Mouse (Mus musculus): ENCODE measurements around the gene Shbg. TPM values are rescaled to one million over a fixed set of nuclear protein-coding genes. Genes with fewer than 3 reads are reported as not detected.

Gene Shbg
- total RNA-seq (2022), result under 1 TPM in 2 of 4 experiments, not detected in 2; 0.59 to 0.92 TPM

DNA sequence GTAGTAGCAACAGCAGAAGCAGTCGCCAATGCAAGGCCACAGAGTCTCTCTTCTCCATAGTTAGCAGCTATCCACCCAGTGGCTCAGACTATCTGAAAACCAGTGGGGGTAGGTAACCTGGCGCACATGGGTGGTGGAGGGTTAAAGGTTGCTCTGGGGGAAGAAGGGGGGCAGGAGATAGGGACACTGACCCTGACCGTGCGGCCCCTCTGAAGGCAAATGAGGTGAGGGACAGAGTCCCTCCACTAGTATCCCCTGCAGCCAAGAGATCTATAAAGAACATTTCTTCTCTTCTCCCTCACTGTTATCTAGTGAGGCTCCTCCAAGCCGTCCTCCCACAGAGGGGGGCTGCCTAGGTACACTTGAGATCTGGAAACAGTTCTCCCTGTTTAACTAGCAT is at the start of gene Shbg:
Gene Shbg, minus strand, starts transcription at position 101 of the 400 bp plus-strand sequence.
- no peak for DNase-seq (ENCODE audit: low spot score in 2 of 2)

DNA sequence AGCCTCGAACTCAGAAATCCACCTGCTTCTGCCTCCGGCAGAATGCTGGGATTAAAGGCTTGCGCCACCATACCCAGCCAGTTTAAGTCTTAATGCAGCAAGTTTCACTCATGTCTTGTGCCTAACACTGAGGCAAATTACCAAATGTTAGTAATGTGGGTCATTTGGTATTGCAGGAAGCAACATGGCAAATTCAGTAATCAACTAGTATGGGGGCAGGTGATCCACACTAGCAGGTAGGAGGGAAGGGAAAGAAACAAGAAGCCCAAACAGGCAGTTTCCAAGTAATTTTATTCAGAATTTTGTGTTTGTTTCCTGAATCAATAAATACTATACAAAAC is 48.9 kb upstream of the Shbg start:
- DNase-seq (ENCODE audit: low spot score in 2 of 2), result no peak

DNA sequence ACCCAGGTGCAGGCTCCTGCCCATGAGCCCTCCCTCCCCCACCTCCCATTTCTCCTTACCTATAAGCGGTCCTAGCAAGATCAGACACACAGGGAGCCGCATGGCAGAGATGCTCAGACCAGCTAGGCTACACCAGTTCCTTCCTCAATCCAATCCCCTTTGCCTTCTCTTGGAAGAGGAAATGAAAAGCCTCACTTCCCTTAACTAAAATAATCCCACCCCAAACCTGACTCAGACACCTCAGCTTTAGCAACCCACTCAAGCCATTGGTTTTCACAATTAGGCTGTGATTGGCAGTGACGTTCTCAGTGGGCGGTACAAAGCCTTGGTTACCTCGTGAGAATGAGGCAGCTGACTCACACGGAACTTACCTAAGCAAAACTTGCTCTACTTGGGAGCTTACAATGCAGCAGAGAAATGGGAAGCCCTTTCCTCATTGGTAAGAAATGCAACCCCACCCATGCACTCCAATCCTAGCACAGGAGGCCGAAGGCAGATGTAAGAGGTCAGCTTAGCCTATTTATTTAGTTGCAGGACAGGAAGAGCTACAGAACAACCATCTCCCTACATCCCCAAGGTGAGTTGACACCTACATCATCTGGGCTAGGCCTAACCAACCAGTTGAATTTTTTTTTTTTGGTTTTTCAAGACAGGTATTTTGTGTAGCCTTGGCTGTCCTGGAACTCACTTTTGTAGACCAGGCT is 48.4 kb upstream of the Shbg start, which contains the start of gene Cd68:
Gene Cd68, minus strand, starts transcription at position 193 of the 704 bp plus-strand sequence.
- peak; percentile 56 to 73 for DNase-seq (ENCODE audit: low spot score in 2 of 2)

DNA sequence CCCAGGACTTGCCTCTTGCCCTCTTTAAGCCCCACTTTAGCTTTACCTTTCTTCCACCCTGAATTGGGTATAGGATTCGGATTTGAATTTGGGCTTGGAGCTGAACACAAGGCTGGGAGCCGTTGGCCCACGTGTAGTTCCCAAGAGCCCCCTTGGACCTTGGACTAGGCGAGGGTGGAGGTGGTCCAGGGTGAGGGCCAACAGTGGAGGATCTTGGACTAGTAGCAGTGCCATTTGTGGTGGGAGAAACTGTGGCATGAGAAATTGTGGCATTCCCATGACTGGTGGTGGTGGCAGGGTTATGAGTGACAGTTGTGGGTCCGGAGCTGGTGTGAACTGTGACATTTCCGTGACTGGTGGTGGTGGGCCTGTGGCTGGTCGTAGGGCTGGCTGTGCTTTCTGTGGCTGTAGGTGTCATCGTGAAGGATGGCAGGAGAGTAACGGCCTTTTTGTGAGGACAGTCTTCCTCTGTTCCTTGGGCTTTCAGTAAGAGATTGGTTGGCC is 47.8 kb upstream of the Shbg start:
- no peak for DNase-seq (ENCODE audit: low spot score in 2 of 2)

DNA sequence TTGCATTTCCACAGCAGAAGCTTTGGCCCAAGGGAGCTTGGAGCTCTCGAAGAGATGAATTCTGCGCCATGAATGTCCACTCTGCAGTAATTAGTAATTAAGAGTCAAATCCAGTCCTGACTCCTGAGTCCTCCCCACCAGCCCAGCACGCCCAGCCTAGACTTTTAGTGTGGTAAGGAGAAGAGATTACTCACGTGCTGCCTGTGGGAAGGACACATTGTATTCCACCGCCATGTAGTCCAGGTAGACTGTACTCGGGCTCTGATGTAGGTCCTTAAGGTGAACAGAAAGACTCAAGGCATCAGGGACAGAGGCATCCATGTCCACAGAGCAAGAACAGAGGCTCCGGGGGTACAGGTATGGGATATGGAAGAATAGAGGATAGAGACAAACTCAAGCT is 47.1 kb upstream of the Shbg start:
- DNase-seq (ENCODE audit: low spot score in 2 of 2), result no peak

DNA sequence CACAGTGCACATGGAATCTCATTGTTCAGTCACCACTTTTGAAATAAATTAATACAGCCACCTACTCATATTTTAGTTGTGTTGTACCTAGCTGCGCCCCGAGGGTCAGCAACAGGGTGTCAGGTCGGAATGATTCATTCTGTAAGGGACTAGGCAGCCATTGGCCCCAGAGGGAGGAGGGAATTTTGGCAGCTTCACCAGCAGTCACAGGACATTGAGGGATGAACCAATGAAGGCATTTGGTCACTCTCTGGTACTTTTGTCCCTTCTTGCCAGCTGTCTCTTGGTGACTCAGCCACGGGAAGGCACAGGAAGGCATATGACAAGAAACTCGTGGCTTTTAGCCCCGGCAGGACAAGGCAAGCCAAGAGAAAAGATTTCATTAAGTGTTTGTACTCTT is 46.1 kb upstream of the Shbg start:
- DNase-seq (ENCODE audit: low spot score in 2 of 2), result no peak

DNA sequence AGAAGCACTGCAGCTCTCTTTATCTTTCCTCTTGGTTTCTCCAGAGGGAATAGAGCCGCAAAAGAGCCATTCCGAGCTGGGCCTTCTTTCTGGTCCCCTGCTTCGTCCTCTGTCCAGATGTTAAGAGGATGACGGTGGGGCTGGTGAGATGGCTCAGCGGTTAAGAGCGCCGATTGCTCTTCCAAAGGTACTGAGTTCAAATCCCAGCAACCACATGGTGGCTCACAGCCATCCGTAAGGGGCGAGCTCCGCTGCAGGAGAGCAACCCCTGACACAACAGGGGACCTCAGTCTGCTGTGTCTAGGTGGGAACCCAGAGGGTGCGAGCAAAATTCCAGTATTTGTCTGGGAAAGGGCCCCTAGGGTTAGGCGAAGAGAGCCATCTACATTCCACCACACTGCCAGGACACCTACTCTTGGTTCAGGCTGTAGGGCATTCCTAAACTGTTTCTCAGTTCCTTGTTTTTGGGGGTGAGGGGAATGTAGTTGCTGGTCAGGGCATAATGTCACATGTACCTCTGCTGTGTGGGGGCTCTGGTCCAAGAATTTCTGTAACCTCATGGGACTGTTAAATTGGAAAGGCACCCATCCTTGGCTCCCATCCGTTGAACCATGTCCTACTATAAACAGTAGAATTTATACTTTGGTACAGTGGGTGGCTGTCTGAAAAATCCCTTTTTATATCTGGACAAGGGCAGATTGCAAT is 45.4 kb upstream of the Shbg start:
- DNase-seq (ENCODE audit: low spot score in 2 of 2), result no peak

DNA sequence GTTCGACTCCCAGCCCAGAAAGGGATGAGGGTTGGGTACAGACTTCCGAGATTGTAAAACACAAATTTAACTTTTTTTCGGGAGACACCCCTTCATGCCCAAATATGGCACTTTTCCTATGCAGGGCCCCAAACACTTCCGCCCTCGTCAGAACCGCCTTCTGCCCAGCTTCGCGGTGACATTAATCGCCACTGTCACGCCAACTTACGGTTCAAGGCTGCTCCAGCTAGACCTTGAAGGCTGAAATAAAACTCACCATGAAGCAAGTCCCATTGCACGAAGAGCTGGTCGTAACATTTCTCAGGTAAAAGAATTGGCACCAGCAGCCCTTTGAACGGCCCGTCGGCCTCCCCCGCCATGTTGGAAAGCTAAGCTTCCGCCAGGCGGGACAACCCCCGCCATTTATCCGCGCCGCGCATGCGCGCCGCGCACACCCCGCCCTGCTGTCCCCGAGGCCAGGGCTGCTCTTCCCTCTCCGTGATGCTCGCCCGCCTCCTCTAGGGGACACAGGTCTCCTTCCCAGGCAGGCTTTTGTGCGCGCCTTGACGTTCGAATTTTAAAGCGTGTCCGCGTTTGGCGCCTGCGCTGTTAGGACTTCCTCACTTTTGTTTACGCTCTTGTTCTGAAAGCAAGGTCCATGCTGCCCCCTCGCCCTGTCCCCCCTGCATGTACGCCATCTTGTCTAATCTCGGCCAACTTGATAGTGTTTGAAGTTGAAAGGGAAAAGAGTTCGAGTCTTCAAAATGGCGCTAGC is 44.7 kb upstream of the Shbg start, which contains the start of gene Mpdu1:
Gene Mpdu1, minus strand, starts transcription at position 430 of the 754 bp plus-strand sequence.
- DNase-seq (ENCODE audit: low spot score in 2 of 2), result peak; percentile 94 to 95

DNA sequence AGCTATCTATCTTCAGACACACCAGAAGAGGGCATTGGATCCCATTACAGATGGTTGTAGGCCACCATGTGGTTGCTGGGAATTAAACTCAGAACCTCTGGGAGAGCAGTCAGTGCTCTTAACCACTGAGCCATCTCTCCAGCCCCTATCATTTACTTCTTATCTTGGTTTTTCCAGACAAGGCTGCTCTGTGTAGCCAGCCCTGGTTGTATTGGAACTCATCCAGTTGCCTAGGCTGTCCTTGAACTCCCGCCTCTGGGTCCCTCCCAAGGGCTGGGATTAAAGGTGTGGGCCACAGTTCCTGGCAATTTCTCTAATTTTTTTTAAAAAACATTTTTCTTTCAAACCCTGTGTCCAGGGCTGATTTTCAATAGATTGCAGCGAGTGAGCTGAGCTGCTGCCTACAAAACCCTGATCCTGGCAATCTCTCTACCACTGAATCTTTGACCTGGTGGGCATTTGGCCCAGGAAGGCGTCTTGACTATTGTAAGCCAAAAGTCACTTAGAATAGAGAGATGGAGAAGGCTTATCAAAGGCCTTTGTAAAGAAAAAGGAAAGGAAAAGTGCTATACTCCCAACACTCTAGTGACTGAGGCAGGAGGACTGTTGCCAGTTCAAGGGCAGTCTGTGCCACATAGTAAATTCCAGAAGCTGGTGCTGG is 43.6 kb upstream of the Shbg start:
- DNase-seq (ENCODE audit: low spot score in 2 of 2), result peak in 1 of 2 experiments; percentile 3

DNA sequence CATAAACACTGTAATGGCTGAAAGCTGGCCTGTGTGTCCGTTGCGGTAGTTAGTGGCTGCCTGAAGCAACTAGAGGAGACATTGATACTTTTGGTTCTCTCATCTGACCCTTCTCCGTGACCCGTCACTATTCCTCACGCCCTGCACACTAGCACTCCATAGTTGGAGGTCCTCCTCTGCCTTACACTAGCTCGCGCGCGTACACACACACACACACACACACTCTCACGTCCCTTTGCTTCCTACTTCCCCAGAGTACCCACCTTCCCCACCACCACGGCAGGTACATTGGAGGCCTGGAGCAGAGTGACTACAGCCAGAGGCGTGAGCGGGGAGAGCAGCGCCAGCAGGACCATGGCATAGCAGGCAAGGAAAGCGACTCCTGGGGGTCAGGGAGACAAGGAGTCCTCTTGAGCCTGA is 39.8 kb upstream of the Shbg start:
- no peak for DNase-seq (ENCODE audit: low spot score in 2 of 2)

DNA sequence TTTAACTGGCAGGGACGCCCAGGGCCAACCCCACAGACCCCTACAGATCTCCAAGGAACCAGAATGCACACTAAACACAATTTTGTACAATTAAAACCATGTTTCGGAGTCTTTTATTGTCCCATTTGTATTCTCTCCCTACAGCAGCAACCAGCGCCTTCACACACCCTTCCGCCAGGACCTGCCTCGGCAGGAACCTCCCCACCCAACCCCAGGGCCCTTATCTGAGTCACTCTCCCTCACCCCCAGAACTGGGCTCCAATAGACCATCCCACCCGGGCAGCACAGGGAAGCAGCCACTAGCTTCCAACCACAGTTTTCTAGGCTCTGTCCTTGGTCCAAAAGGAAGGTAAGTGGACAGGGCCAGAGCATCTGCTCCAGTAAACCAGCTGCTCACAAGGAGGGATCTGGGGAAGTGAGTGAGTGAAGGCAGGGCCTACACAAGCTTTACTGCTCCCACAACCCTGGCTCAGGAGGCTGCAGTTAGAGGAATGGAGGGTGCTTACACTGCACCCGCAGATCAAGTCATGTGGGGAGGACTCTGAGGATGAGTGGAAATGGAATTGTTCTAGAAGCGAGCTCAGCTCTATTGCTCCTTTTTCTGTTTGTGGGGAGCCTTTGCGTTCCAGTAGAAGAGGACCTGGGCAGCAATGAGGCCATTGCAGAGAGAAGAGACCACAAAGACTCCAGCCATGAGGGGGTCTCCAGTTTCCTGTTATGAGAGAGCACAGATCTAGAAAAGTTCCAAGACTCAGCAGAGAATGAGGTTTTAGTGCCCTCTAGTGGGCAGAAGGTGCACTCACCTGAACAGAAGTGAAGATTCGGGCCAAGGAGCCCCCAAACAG is 39.1 kb upstream of the Shbg start:
- DNase-seq (ENCODE audit: low spot score in 2 of 2), result no peak

DNA sequence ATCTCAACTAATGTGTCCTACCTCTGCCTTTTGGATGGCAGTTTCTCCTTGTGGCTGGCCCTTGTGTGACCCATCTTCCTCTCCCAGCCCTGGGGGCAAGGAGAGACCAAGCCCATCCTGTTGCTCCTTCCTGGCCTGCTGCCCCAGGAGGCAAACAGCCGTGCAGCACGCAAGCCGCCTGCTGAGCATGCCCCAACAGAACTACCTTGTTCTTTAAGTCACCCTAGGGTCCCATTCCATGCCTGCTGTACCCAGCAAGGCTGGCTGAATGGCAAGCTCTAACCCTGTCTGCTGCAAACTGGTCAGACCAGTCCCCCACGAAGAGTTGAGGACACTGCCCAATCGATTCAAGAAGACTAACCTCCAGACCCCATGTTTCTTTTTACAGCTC is 38.4 kb upstream of the Shbg start:
- no peak for DNase-seq (ENCODE audit: low spot score in 2 of 2)

DNA sequence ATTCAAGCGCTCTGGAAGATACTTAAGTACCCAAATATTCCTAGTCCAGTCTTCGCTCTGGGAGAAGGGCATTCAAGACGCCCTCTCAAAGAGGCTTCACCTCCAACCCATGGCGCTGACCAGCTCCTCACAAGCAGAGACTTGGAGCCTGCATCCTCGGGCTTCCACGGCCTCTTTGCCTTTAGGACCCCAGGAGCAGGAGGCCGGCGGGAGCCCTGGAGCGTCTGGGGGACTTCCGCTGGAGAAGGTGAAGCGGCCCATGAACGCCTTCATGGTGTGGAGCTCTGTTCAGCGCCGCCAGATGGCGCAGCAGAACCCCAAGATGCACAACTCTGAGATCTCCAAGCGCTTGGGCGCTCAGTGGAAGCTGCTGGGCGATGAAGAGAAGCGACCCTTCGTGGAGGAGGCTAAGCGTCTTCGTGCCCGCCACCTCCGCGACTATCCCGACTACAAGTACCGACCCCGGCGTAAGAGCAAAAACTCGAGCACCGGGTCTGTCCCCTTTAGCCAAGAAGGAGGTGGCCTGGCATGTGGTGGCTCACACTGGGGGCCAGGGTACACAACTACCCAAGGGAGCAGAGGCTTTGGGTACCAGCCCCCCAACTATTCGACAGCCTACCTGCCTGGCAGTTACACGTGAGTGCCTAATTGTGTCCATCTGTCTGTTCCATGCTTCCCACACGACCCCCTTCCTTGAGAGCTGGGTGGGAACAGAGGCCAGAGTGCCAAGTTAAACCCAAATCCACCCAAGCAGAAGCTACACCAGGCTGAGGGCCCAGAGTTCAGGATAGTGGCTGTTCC is 37.8 kb upstream of the Shbg start, which contains the start of gene Sox15:
Gene Sox15, plus strand, starts transcription at position 51 of the 801 bp plus-strand sequence.
- peak in 1 of 2 experiments; percentile 72 for DNase-seq (ENCODE audit: low spot score in 2 of 2)

DNA sequence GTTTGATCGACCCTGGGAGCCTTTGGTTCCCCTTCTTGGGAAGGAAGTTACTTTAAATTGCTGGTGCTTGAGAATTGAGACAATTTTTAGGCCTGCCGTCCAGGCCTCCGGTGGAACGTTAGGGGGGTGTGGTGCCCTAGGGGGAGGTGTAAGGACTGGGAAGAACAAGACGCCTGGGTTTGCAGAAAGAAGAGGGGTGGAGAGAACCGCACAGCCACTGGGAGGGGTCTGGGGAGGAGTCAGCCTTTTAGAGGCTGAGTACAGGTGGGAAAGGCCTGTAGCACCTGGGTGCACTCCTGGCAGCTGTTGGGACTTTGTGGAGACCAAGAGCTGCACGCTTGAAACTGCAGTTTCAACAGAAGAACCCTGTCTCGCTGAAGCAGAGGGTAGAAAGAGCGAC is 37.1 kb upstream of the Shbg start:
- DNase-seq (ENCODE audit: low spot score in 2 of 2), result no peak

DNA sequence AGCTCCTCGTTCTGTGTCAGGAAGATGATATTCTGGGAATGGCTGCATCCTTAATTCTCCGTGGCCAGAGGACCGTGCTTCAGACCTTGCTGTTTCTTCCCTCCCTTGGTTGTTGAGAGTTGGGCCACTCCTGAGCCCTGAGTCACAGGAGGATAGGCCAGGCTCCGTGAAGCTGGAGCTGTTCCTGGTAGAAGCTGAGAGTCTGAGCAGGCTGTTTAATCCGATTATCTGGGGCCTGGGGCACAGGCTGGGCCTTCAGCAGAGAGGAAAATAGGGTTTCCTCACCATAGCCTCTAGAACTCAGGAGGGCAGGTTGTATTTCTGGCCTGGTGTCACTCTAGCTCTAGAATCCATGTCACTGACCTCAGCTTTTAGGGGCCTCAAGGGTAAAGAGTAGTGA is 35.7 kb upstream of the Shbg start:
- no peak for DNase-seq (ENCODE audit: low spot score in 2 of 2)

DNA sequence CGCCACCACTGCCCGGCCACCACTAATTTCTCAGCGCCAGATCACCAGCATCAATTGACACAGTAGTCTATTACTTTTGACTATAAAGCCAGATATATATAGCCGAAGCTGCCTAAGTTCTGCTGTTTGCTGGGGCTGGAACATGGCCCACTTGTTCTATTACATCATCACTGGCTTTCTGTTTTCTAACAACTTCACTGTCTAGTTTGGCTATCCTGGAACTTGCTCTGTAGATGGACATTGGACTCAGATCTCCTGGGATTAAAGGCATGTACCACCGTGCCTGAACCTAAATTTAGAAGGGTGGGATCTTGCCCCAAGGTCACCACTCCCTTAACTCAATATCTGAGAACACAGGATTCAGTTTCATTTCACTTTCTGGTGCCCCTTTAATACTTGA is 28.2 kb upstream of the Shbg start:
- DNase-seq (ENCODE audit: low spot score in 2 of 2), result no peak

DNA sequence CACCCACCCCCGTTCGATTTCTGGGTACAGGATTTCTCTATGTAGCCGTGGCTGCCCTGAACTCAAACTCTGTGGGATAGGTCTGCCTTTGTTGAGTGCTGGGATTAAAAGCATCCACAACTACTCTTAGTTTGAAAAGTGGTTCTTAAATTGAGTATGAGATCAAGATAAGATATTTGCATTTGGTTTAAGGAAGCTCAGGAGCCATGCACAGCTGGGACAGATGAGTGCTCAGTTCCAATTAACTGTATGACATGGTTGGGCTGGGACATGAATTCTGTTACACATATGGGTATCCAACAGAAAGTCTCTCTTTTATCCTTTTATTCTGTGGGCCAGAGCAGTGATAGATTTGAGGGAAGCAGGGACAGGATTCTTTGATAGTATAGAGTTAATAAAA is 17.8 kb upstream of the Shbg start:
- no peak for DNase-seq (ENCODE audit: low spot score in 2 of 2)

DNA sequence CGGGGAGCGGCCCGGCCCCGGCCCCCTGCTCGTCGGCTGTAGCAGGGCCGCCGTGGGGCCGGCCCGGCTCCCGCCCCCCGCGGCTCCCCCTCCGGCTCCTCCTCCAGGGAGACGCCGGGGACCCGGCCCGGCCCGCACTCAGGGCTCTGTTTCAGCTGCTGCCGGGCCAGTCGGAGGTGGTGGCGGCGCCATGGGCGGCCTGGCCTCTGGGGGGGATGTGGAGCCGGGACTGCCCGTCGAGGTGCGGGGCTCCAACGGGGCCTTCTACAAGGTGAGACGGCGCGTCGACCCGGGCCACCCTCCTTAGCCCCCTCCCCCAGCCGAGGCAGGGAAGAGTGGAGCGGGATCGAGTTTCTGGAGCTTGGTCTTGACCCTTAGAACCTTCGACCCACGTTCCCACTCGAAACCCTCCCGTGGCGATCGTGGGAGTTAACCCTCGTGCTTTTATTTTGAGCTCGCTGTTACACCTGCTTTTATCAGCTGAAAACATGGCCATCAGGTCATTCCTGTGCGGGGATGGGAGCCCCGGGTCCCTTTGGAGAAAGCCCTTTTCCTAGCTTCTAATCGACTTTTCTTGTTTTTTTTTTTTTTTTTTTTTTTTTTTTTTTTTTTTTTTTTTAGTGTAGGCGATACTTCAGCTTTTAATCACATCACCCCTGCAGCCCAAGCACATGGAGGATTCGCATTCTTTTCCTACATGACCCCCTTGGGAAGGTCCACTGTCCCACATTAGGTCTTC is 15.6 kb upstream of the Shbg start:
- no peak for DNase-seq (ENCODE audit: low spot score in 2 of 2)

Data from layer of hippocampus, adult 8-10 months (tissue).